Mouse (Mus musculus): ENCODE data around the gene Rhot1.

DNA sequence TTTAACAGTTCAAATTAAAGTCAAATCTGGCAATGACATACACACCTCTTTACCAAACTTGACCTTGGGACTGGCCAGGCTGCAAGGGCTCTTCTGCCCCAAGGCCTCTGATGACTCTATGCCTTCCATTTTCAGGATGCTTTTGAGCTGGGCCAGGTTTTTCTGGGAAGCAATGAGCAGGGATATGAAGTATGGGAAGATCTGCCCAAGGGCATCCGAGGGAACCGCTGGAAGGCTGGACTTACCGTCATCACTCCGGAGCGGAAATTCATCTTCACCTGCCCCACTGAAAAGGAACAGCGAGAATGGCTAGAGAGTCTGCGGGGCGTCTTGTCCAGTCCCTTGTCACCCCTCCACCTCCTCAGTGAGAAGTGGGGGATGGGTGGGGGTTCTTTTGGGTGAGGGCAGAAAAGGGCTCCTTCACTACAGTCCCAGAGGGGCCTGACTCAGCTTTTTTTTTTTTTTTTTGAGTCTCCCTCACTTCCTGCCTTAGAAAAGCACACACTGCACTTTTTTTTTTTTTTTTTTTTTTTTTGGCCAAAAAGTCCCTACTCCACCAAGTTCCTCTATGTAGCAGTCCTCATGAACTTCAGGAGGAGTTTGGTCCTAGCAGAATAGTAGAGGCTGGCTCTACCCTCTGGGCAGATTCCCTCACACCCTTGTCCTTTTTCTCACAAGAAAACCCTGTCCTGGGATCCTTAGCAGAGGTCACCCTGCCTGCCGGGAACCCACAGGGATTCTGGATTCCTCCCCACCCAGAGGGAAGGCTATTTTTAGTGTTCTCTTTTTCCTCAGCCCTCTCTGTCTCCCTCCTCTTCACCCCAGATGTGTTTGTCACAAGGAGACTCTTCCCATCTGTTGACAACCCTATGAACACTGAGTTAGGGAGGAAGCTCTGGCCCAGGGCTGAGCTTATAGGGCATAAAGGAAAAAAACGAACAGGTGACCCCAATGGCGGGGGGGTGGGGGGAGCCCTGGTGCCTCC, 31.6 kb upstream of the Rhot1 start:
- TF ChIP-seq GATA1 (IDR thresholded peaks at IDR 0.05; ENCODE audit: low read length), result no peak
- no peak for TF ChIP-seq TAL1 (IDR thresholded peaks at IDR 0.05; ENCODE audit: low read length)

Measured in erythroblast, embryonic 14.5 days (primary cell).